ENCODE assay signal across 10 mouse cellular contexts in genomic region chr15:96169726-96170467, GRCm38 (mm10).
DNase-seq lines count a peak whose midpoint lies in the region; ATAC-seq and TF ChIP-seq lines count a peak whose summit lies in the region.
"Had no signal": no experiment of that assay in that cellular context is flagged by ENCODE, and none has a peak within 500 bp of the region (broad histone marks: within the 10 kb centered on the region; RNA-seq: fewer than 3 reads in every experiment).

No protein-coding gene starts in this region.

- no peak for ATAC-seq in heart, embryonic 11.5 days (replicated peaks; ENCODE audit: insufficient number of reproducible peaks, low FRiP score, low TSS enrichment)
- 0 out of 2 replicates have a peak, but pooled peaks have one; percentile 10 for ATAC-seq in forebrain, postnatal 0 days
- no peak for ATAC-seq in midbrain, embryonic 12.5 days (ENCODE audit: low FRiP score, low read depth)
- no peak for ATAC-seq in megakaryocyte progenitor cell, adult 5-6 weeks (replicated peaks; ENCODE audit: poor library complexity)
- ATAC-seq in erythroblast, adult 5-6 weeks (replicated peaks; ENCODE audit: low FRiP score, poor library complexity, severe bottlenecking) = no peak

- no peak for TF ChIP-seq EP300 in ES-Bruce4 (IDR thresholded peaks at IDR 0.05; ENCODE audit: insufficient read depth, low read depth, low read length)

- intact Hi-C loops in heart, postnatal 36 days (cut with DNase I) = no loop called here

- DNase-seq in heart, postnatal 36 days = no peak
- DNase-seq in forebrain, postnatal 0 days = peak; percentile 34
- no peak for DNase-seq in right cerebral cortex, postnatal 10 days (ENCODE audit: low spot score in 2 of 2)
- DNase-seq: B cell, adult 2 months had no signal

- H3K4me1 ChIP-seq in heart, embryonic 11.5 days (ENCODE audit: control insufficient read depth, insufficient read depth, low read length) = peaks cover 3% of the 10 kb centered on the region; the same call in 1 of the 2 replicates
- H3K4me1 ChIP-seq in ES-Bruce4 (ENCODE audit: control insufficient read depth, insufficient read depth, low read length) = peaks cover 1% of the 10 kb centered on the region
- 0 out of 2 replicates have a peak, but pooled peaks cover 6% of the 10 kb centered on the region for H3K4me1 ChIP-seq in forebrain, postnatal 0 days (ENCODE audit: insufficient read depth)
- peaks cover 10% of the 10 kb centered on the region for H3K4me1 ChIP-seq in midbrain, embryonic 12.5 days
- H3K4me1 ChIP-seq: megakaryocyte, embryonic 14.5 days had no signal

- H3K9ac ChIP-seq in heart, embryonic 11.5 days (ENCODE audit: low read depth, low read length) = peak overlapping the region; percentile 56; the same call in 1 of the 2 replicates
- H3K9ac ChIP-seq in ES-Bruce4 (ENCODE audit: low read depth, poor library complexity, severe bottlenecking) = peak overlapping the region; percentile 11; the same call in 1 of the 2 replicates
- H3K9ac ChIP-seq in forebrain, postnatal 0 days = no peak overlapping the region
- no peak overlapping the region for H3K9ac ChIP-seq in midbrain, embryonic 12.5 days (replicated peaks)

- no peak for TF ChIP-seq POLR2A in ES-Bruce4 (IDR thresholded peaks at IDR 0.05; ENCODE audit: insufficient read depth, low read length)

- H3K27me3 ChIP-seq in heart, embryonic 11.5 days (ENCODE audit: control insufficient read depth, insufficient read depth, low read length) = 0 out of 2 replicates have a peak, but pooled peaks cover 3% of the 10 kb centered on the region
- no peaks in the 10 kb centered on the region for H3K27me3 ChIP-seq in ES-Bruce4 (ENCODE audit: control insufficient read depth, insufficient read depth, low read length, poor library complexity, severe bottlenecking)
- H3K27me3 ChIP-seq in forebrain, postnatal 0 days (ENCODE audit: insufficient read depth, low read length) = no peaks in the 10 kb centered on the region
- H3K27me3 ChIP-seq in midbrain, embryonic 12.5 days = peaks cover 23% of the 10 kb centered on the region

- no peak overlapping the region for H3K27ac ChIP-seq in heart, embryonic 11.5 days (ENCODE audit: low read depth, low read length)
- no peak overlapping the region for H3K27ac ChIP-seq in ES-Bruce4 (ENCODE audit: insufficient read depth, low read length)
- H3K27ac ChIP-seq in forebrain, postnatal 0 days (ENCODE audit: low read depth, low read length) = 0 out of 2 replicates have a peak overlapping the region, but pooled peaks have one; percentile 23
- H3K27ac ChIP-seq in midbrain, embryonic 12.5 days (replicated peaks) = no peak overlapping the region

- H3K4me2 ChIP-seq in heart, embryonic 11.5 days = peak overlapping the region; percentile 61
- peak overlapping the region; percentile 26 for H3K4me2 ChIP-seq in forebrain, postnatal 0 days (ENCODE audit: low read depth)
- H3K4me2 ChIP-seq in midbrain, embryonic 12.5 days (replicated peaks) = peak overlapping the region; percentile 40

- TF ChIP-seq CTCF in ES-Bruce4 (IDR thresholded peaks at IDR 0.05; ENCODE audit: low read depth, low read length) = no peak
- TF ChIP-seq CTCF in forebrain, postnatal 0 days (IDR thresholded peaks at IDR 0.05; ENCODE audit: low read depth) = 0 out of 2 replicates have a peak, but pooled peaks have one; percentile 20

- H3K9me3 ChIP-seq in heart, embryonic 11.5 days (replicated peaks; ENCODE audit: control insufficient read depth, low read length) = no peaks in the 10 kb centered on the region
- no peaks in the 10 kb centered on the region for H3K9me3 ChIP-seq in ES-Bruce4 (replicated peaks; ENCODE audit: control insufficient read depth, insufficient read depth, low read length, poor library complexity, severe bottlenecking)
- no peaks in the 10 kb centered on the region for H3K9me3 ChIP-seq in forebrain, postnatal 0 days (ENCODE audit: low read length)
- H3K9me3 ChIP-seq in midbrain, embryonic 12.5 days = no peaks in the 10 kb centered on the region
- H3K9me3 ChIP-seq: megakaryocyte, embryonic 14.5 days had no signal

- peak overlapping the region; percentile 31 for H3K4me3 ChIP-seq in heart, embryonic 11.5 days (ENCODE audit: low read depth, low read length)
- H3K4me3 ChIP-seq in ES-Bruce4 (ENCODE audit: low read depth, low read length) = peak overlapping the region; percentile 3; the same call in 1 of the 2 replicates
- peak overlapping the region; percentile 11 for H3K4me3 ChIP-seq in forebrain, postnatal 0 days (ENCODE audit: low read depth, low read length)
- 0 out of 2 replicates have a peak overlapping the region, but pooled peaks have one; percentile 8 for H3K4me3 ChIP-seq in midbrain, embryonic 12.5 days
- H3K4me3 ChIP-seq: megakaryocyte, embryonic 14.5 days had no signal

- 9% methylated on average over 15 of the region's 15 CpGs for WGBS in heart, embryonic 11.5 days (ENCODE audit: insufficient replicate concordance)
- 12% methylated on average over 15 of the region's 15 CpGs for WGBS in forebrain, postnatal 0 days
- WGBS in midbrain, embryonic 12.5 days = 12% methylated on average over 15 of the region's 15 CpGs

- H3K36me3 ChIP-seq in heart, embryonic 11.5 days (ENCODE audit: control insufficient read depth, insufficient read depth, low read length) = no peaks in the 10 kb centered on the region
- H3K36me3 ChIP-seq in ES-Bruce4 (ENCODE audit: control insufficient read depth, insufficient read depth, low read length, poor library complexity, severe bottlenecking) = no peaks in the 10 kb centered on the region
- no peaks in the 10 kb centered on the region for H3K36me3 ChIP-seq in forebrain, postnatal 0 days (ENCODE audit: insufficient read depth)
- no peaks in the 10 kb centered on the region for H3K36me3 ChIP-seq in midbrain, embryonic 12.5 days

Comparison
In these comparisons a context has a peak if more than half of its experiments do, and no peak if none do; other contexts are left out.
1. H3K9ac ChIP-seq: peak in heart, embryonic 11.5 days (single experiment) and ES-Bruce4 (single experiment); none in forebrain, postnatal 0 days (single experiment) and midbrain, embryonic 12.5 days (single experiment).
2. Peak in every context shown above with its lines, with median percentiles within 50 percentile points of each other: H3K4me2 ChIP-seq and H3K4me3 ChIP-seq.